Mouse (Mus musculus): ENCODE measurements around the gene 4930595M18Rik.

- TF ChIP-seq CTCF (IDR thresholded peaks at IDR 0.05; ENCODE audit: low read depth): peak; percentile 21
- no peak for TF ChIP-seq EP300 (IDR thresholded peaks at IDR 0.05; ENCODE audit: low read depth)
These were observed 14.6 kb upstream of the 4930595M18Rik start for GRCm38 (mm10) chrX:81472500-81472899.
